Mouse (Mus musculus): ENCODE data around the gene Steap3. TPM values are rescaled to one million over a fixed set of nuclear protein-coding genes. Genes with fewer than 3 reads are reported as not detected.
A peak's percentile ranks its signal among the peaks of the same experiment; 100 is the strongest.

The Steap3 gene
- total RNA-seq, 2 experiments from 2014 or later, result 7.1 to 7.4 TPM

GRCm38 (mm10) chr1:120207568-120207967 is 64.9 kb downstream of the Steap3 start:
- intact Hi-C loops (cut with DNase I), result no loop called here
- DNase-seq (ENCODE audit: low spot score in 2 of 2), result peak; percentile 38 to 52

- intact Hi-C loops (cut with DNase I), result no loop called here
- no peak for DNase-seq (ENCODE audit: low spot score in 2 of 2)
Observed at GRCm38 (mm10) chr1:120204834-120205233, 67.7 kb downstream of the Steap3 start.

GRCm38 (mm10) chr1:120203836-120204235 is 68.7 kb downstream of the Steap3 start:
- DNase-seq (ENCODE audit: low spot score in 2 of 2), result no peak

GRCm38 (mm10) chr1:120202542-120202941 is 70.0 kb downstream of the Steap3 start:
- DNase-seq (ENCODE audit: low spot score in 2 of 2), result no peak

More at GRCm38 (mm10) chr1:120203836-120204235, 68.7 kb downstream of the Steap3 start:
- intact Hi-C loops (cut with DNase I), result no loop called here

GRCm38 (mm10) chr1:120198942-120199341 is 73.6 kb downstream of the Steap3 start:
- no peak for DNase-seq (ENCODE audit: low spot score in 2 of 2)
- intact Hi-C loops (cut with DNase I), result loop anchor here (10.0 kb wide), 1 partner anchor 136 kb away; no protein-coding TSS in a partner anchor

More at GRCm38 (mm10) chr1:120202542-120202941, 70.0 kb downstream of the Steap3 start:
- intact Hi-C loops (cut with DNase I), result no loop called here

GRCm38 (mm10) chr1:120198151-120198550 is 74.4 kb downstream of the Steap3 start:
- intact Hi-C loops (cut with DNase I), result loop anchor here (10.0 kb wide), 1 partner anchor 137 kb away; no protein-coding TSS in a partner anchor
- DNase-seq (ENCODE audit: low spot score in 2 of 2), result no peak

- peak; percentile 84 to 87 for DNase-seq (ENCODE audit: low spot score in 2 of 2)
- intact Hi-C loops (cut with DNase I), result loop anchor here (1.0 to 10.0 kb wide), 2 partner anchors 138 to 353 kb away; no protein-coding TSS in a partner anchor
Observed at GRCm38 (mm10) chr1:120197189-120197588, 75.3 kb downstream of the Steap3 start.

- intact Hi-C loops (cut with DNase I), result loop anchor here (1.0 to 10.0 kb wide), 2 partner anchors 138 to 354 kb away; no protein-coding TSS in a partner anchor
- DNase-seq (ENCODE audit: low spot score in 2 of 2), result no peak
Observed at GRCm38 (mm10) chr1:120196724-120197123, 75.8 kb downstream of the Steap3 start.

GRCm38 (mm10) chr1:120195947-120196346 is 76.6 kb downstream of the Steap3 start:
- no peak for DNase-seq (ENCODE audit: low spot score in 2 of 2)
- intact Hi-C loops (cut with DNase I), result loop anchor here (10.0 kb wide), 1 partner anchor 139 kb away; no protein-coding TSS in a partner anchor

GRCm38 (mm10) chr1:120193586-120193985 is 78.9 kb downstream of the Steap3 start:
- intact Hi-C loops (cut with DNase I), result loop anchor here (10.0 kb wide), 1 partner anchor 141 kb away; no protein-coding TSS in a partner anchor

GRCm38 (mm10) chr1:120192321-120192720 is 80.2 kb downstream of the Steap3 start:
- intact Hi-C loops (cut with DNase I), result loop anchor here (10.0 kb wide), 1 partner anchor 142 kb away; no protein-coding TSS in a partner anchor
- no peak for DNase-seq (ENCODE audit: low spot score in 2 of 2)

More at GRCm38 (mm10) chr1:120193586-120193985, 78.9 kb downstream of the Steap3 start:
- DNase-seq (ENCODE audit: low spot score in 2 of 2), result no peak

- intact Hi-C loops (cut with DNase I), result loop anchor here (10.0 kb wide), 1 partner anchor 144 kb away; no protein-coding TSS in a partner anchor
- peak; percentile 33 to 57 for DNase-seq (ENCODE audit: low spot score in 2 of 2)
Observed at GRCm38 (mm10) chr1:120190946-120191345, 81.6 kb downstream of the Steap3 start.

GRCm38 (mm10) chr1:120190300-120190699 is 82.2 kb downstream of the Steap3 start:
- intact Hi-C loops (cut with DNase I), result loop anchor here (10.0 kb wide), 1 partner anchor 145 kb away; no protein-coding TSS in a partner anchor
- DNase-seq (ENCODE audit: low spot score in 2 of 2), result no peak

GRCm38 (mm10) chr1:120189206-120189605 is 83.3 kb downstream of the Steap3 start:
- peak; percentile 16 to 43 for DNase-seq (ENCODE audit: low spot score in 2 of 2)
- intact Hi-C loops (cut with DNase I), result no loop called here

GRCm38 (mm10) chr1:120187059-120187458 is 85.4 kb downstream of the Steap3 start:
- DNase-seq (ENCODE audit: low spot score in 2 of 2), result no peak
- intact Hi-C loops (cut with DNase I), result no loop called here

GRCm38 (mm10) chr1:120186655-120187054 is 85.8 kb downstream of the Steap3 start:
- DNase-seq (ENCODE audit: low spot score in 2 of 2), result no peak
- intact Hi-C loops (cut with DNase I), result no loop called here

GRCm38 (mm10) chr1:120186204-120186603 is 86.3 kb downstream of the Steap3 start:
- DNase-seq (ENCODE audit: low spot score in 2 of 2), result no peak
- intact Hi-C loops (cut with DNase I), result no loop called here

GRCm38 (mm10) chr1:120177141-120177540 is 95.4 kb downstream of the Steap3 start:
- DNase-seq (ENCODE audit: low spot score in 2 of 2), result no peak
- intact Hi-C loops (cut with DNase I), result no loop called here

GRCm38 (mm10) chr1:120176313-120176712 is 96.2 kb downstream of the Steap3 start:
- no peak for DNase-seq (ENCODE audit: low spot score in 2 of 2)
- intact Hi-C loops (cut with DNase I), result no loop called here

- intact Hi-C loops (cut with DNase I), result no loop called here
- no peak for DNase-seq (ENCODE audit: low spot score in 2 of 2)
Observed at GRCm38 (mm10) chr1:120174991-120175390, 97.5 kb downstream of the Steap3 start.

Data from left cerebral cortex, postnatal 14 days (tissue).